Mouse (Mus musculus) stomach, embryonic 14.5 days (tissue): ENCODE data around the gene Gm13275. TPM values are rescaled to one million over a fixed set of nuclear protein-coding genes. Genes with fewer than 3 reads are reported as not detected.
"Not testable (repeated sequence)": the region's sequence is repeated elsewhere in the genome, so short reads cannot be mapped to it uniquely, and the experiment has no call there.

ENCODE experiments used
- ATAC-seq: fragments of 200-750 bp; cut with Nextera tagmentation; 2 replicates; pipeline ENCODE4 v1.8.0; 2017; ENCODE audit warnings: low read depth, moderate TSS enrichment; ENCODE audit not compliant: insufficient number of reproducible peaks, insufficient read depth, low FRiP score
- H3K27ac ChIP-seq: fragments of 300-500 bp; sonication (generic); 2 replicates; pipeline ENCODE4 v1.5.1; 2014; ENCODE audit warnings: mild to moderate bottlenecking, low read length, moderate library complexity, mixed read lengths
- H3K27me3 ChIP-seq: fragments of 300-500 bp; sonication (generic); 2 replicates; pipeline ENCODE4 v1.6.1; 2014; ENCODE audit warnings: low read length, control low read depth, mixed read lengths; ENCODE audit not compliant: control insufficient read depth, insufficient read depth
- H3K36me3 ChIP-seq: fragments of 300-500 bp; sonication (generic); 2 replicates; pipeline ENCODE4 v1.6.1; 2014; ENCODE audit warnings: mild to moderate bottlenecking, control low read depth, low read length, moderate library complexity, mixed read lengths; ENCODE audit not compliant: control insufficient read depth, insufficient read depth
- H3K4me1 ChIP-seq: fragments of 300-500 bp; sonication (generic); 2 replicates; pipeline ENCODE4 v1.6.1; 2014; ENCODE audit warnings: low read length, control low read depth, mixed read lengths; ENCODE audit not compliant: control insufficient read depth, insufficient read depth
- H3K4me2 ChIP-seq: fragments of 300-500 bp; sonication (generic); replicated peaks from 2 replicates; pipeline ENCODE4 v1.6.1; 2014; ENCODE audit warnings: low read depth, low read length, control low read depth
- H3K4me3 ChIP-seq: fragments of 300-500 bp; sonication (generic); 2 replicates; pipeline ENCODE4 v1.5.1; 2014; ENCODE audit warnings: low read depth, low read length, control low read depth
- H3K9ac ChIP-seq: fragments of 300-500 bp; sonication (generic); replicated peaks from 2 replicates; pipeline ENCODE4 v1.6.1; 2014; ENCODE audit warnings: low read depth, mild to moderate bottlenecking, control low read depth, low read length, moderate library complexity, mixed read lengths
- H3K9me3 ChIP-seq: fragments of 300-500 bp; sonication (generic); 2 replicates; pipeline ENCODE4 v1.6.1; 2016; ENCODE audit warnings: low read depth, low read length, control low read depth; ENCODE audit not compliant: control insufficient read depth
- WGBS: fragments of 180-500 bp; shearing (Covaris S2); extraction: QIAGEN DNeasy Blood & Tissue Kit; methylation state at CpG from one replicate; pipeline ENCODE4 v1.1.7; 2014; 5-methylcytosine and 5-hydroxymethylcytosine counted together
- polyA plus RNA-seq: library from polyadenylated mRNA; unstranded; fragments of >200 nt; fragmentation: Nextera tagmentation; extraction: Ambion mirVana; gene quantifications from 2 replicates; pipeline ENCODE4 v1.2.1, GENCODE M21; 2014

The Gm13275 gene
- polyA plus RNA-seq, 1 experiment from 2014 or later = not detected

DNA sequence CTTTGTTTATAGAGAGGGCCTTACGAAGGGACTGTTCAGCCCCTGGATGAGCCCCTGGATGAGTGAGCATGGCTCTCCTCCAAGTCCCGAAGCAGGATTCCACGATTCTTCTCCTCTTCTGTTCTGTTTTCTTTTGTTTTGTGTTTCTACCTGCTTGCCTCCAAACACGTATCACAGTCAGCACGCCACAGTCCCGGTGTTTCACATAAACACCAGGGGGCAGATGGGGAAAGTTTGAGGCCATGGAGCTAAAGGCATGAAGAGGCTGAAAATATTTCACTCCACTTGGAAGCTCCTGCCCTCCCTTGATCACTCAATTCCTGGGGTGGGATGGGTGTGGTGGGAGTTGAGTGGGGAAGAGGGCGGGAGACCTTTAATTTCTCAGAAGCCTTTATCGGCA lies 32.5 kb upstream of the Gm13275 start:
- not testable (repeated sequence) for H3K27ac ChIP-seq, H3K4me1 ChIP-seq, H3K27me3 ChIP-seq, H3K36me3 ChIP-seq, H3K9ac ChIP-seq, H3K4me3 ChIP-seq, ATAC-seq, H3K4me2 ChIP-seq, H3K9me3 ChIP-seq
- 65% methylated on average over 6 of the region's 8 CpGs for WGBS

- not testable (repeated sequence) for H3K27me3 ChIP-seq, H3K4me2 ChIP-seq, H3K9me3 ChIP-seq, H3K9ac ChIP-seq, H3K4me3 ChIP-seq, ATAC-seq, H3K4me1 ChIP-seq, H3K27ac ChIP-seq, H3K36me3 ChIP-seq
- 64% methylated on average over 9 of the region's 9 CpGs for WGBS
Measured at GRCm38 (mm10) chr4:88762341-88762740, 31.9 kb upstream of the Gm13275 start.

DNA sequence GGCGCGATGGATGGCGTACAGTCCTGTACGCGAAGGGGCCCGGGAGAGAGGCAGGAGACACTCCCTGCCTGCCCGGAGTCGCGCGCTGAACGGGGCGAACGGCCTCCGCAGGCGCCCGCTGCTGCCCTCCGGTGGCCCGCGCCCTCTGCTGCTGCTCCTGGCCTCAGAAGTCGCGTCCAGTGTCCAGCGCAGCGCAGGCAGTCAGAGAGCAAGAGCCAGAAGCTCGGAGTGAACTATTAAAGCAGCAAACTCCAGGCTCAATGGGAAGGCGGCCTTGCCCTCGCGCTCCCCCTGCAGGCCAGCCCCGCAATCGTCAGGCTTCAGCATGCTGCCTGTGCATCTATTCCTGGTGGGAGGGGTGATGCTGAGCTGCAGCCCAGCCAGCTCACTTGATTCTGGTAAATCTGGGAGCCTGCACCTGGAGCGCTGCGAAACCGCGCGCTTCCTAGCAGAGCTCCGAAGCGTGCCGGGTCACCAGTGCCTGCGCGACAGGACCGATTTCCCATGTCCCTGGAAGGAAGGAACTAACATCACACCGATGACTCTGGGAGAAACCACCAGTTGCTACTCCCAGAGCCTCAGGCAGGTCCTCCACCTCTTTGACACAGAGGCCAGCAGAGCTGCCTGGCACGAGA lies 30.8 kb upstream of the Gm13275 start:
- H3K36me3 ChIP-seq, H3K4me1 ChIP-seq, ATAC-seq, H3K27me3 ChIP-seq, H3K9ac ChIP-seq, H3K9me3 ChIP-seq: not testable (repeated sequence)
- H3K4me2 ChIP-seq = peak overlapping the region; percentile 35; the same call in 1 of the 2 replicates
- WGBS = 5% methylated on average over 23 of the region's 42 CpGs
- peak overlapping the region; percentile 17; the same call in 1 of the 2 replicates for H3K4me3 ChIP-seq
- peak overlapping the region; percentile 27; the same call in 1 of the 2 replicates for H3K27ac ChIP-seq

DNA sequence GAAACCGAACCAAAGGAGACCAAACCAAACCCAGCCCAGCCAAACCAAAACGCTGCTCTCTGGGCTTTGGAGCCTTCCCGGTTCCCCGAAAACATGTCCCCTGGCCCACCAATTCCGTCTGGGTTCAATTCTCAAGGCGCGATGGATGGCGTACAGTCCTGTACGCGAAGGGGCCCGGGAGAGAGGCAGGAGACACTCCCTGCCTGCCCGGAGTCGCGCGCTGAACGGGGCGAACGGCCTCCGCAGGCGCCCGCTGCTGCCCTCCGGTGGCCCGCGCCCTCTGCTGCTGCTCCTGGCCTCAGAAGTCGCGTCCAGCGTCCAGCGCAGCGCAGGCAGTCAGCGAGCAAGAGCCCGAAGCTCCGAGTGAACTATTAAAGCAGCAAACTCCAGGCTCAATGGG lies 20.8 kb upstream of the Gm13275 start, which contains the start of gene Gm13290:
Gm13290 (plus strand) TSS at position 301 of the 400 bp plus-strand sequence.
- WGBS = no CpG with 5 or more reads among the region's 32 CpGs
- H3K4me1 ChIP-seq, H3K36me3 ChIP-seq, H3K9me3 ChIP-seq, H3K27ac ChIP-seq, ATAC-seq, H3K4me2 ChIP-seq, H3K9ac ChIP-seq, H3K4me3 ChIP-seq, H3K27me3 ChIP-seq: not testable (repeated sequence)

DNA sequence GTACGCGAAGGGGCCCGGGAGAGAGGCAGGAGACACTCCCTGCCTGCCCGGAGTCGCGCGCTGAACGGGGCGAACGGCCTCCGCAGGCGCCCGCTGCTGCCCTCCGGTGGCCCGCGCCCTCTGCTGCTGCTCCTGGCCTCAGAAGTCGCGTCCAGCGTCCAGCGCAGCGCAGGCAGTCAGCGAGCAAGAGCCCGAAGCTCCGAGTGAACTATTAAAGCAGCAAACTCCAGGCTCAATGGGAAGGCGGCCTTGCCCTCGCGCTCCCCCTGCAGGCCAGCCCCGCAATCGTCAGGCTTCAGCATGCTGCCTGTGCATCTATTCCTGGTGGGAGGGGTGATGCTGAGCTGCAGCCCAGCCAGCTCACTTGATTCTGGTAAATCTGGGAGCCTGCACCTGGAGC lies 17.7 kb upstream of the Gm13275 start, which contains the start of gene Gm13289:
Gm13289 (plus strand) TSS at position 301 of the 400 bp plus-strand sequence.
- not testable (repeated sequence) for H3K9me3 ChIP-seq, ATAC-seq, H3K4me3 ChIP-seq, H3K4me1 ChIP-seq, H3K4me2 ChIP-seq, H3K9ac ChIP-seq, H3K27ac ChIP-seq, H3K27me3 ChIP-seq, H3K36me3 ChIP-seq
- no CpG with 5 or more reads among the region's 29 CpGs for WGBS

GRCm38 (mm10) chr4:88779550-88779949 lies 14.7 kb upstream of the Gm13275 start, which contains the start of gene Gm13272:
Gene Gm13272 (plus strand): TSS chr4:88779850.
- ATAC-seq, H3K4me3 ChIP-seq, H3K36me3 ChIP-seq, H3K9ac ChIP-seq, H3K27me3 ChIP-seq, H3K4me1 ChIP-seq, H3K4me2 ChIP-seq, H3K9me3 ChIP-seq, H3K27ac ChIP-seq: not testable (repeated sequence)
- WGBS = no CpG with 5 or more reads among the region's 29 CpGs

GRCm38 (mm10) chr4:88780320-88780719 lies 14.0 kb upstream of the Gm13275 start:
- 47% methylated on average over 15 of the region's 18 CpGs for WGBS
- not testable (repeated sequence) for H3K4me2 ChIP-seq, H3K27me3 ChIP-seq, H3K27ac ChIP-seq, H3K9ac ChIP-seq, H3K4me3 ChIP-seq, H3K36me3 ChIP-seq, ATAC-seq, H3K9me3 ChIP-seq, H3K4me1 ChIP-seq

DNA sequence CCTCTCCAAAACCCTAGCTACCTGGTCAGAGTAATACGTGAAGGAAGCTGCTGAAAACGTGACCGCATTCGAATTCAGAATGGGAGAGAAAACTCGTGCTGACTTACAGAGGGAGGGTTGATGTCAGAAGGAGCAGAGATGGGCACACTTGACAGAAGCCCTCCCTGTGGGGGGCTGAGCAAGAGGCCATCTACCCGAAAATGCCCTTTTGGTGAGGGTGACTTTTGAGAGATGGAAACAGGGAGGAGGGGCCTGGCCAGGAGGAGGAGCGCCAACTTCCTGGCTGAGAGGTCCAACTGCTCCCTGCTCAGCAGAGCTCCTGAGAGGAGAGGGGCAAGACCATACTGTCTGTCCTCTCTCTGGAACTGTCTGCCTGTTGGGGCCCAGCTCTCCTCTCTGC lies 12.5 kb upstream of the Gm13275 start, which contains the start of gene Ifnz:
Ifnz (plus strand) TSS at position 301 of the 400 bp plus-strand sequence.
- H3K9me3 ChIP-seq, ATAC-seq, H3K27ac ChIP-seq, H3K9ac ChIP-seq, H3K27me3 ChIP-seq, H3K36me3 ChIP-seq, H3K4me3 ChIP-seq, H3K4me1 ChIP-seq: not testable (repeated sequence)
- 0 out of 2 replicates have a peak within 1 kb of the TSS, but pooled peaks have one; percentile 18 for H3K4me2 ChIP-seq
- WGBS = 11% methylated on average over 1 of the region's 7 CpGs

DNA sequence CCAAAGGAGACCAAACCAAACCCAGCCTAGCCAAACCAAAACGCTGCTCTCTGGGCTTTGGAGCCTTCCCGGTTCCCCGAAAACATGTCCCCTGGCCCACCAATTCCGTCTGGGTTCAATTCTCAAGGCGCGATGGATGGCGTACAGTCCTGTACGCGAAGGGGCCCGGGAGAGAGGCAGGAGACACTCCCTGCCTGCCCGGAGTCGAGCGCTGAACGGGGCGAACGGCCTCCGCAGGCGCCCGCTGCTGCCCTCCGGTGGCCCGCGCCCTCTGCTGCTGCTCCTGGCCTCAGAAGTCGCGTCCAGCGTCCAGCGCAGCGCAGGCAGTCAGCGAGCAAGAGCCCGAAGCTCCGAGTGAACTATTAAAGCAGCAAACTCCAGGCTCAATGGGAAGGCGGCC lies 12.0 kb upstream of the Gm13275 start:
- not testable (repeated sequence) for H3K9ac ChIP-seq, ATAC-seq, H3K4me3 ChIP-seq, H3K27me3 ChIP-seq, H3K9me3 ChIP-seq, H3K27ac ChIP-seq, H3K4me1 ChIP-seq, H3K36me3 ChIP-seq
- WGBS = 0% methylated on average over 3 of the region's 31 CpGs
- H3K4me2 ChIP-seq = 0 out of 2 replicates have a peak overlapping the region, but pooled peaks have one; percentile 18
